Mouse (Mus musculus): ENCODE results near the gene Rfx2. TPM values are rescaled to one million over a fixed set of nuclear protein-coding genes. Genes with fewer than 3 reads are reported as not detected.

The Rfx2 gene
- polyA plus RNA-seq, 1 experiment from 2014 or later, result 5.2 TPM

DNA sequence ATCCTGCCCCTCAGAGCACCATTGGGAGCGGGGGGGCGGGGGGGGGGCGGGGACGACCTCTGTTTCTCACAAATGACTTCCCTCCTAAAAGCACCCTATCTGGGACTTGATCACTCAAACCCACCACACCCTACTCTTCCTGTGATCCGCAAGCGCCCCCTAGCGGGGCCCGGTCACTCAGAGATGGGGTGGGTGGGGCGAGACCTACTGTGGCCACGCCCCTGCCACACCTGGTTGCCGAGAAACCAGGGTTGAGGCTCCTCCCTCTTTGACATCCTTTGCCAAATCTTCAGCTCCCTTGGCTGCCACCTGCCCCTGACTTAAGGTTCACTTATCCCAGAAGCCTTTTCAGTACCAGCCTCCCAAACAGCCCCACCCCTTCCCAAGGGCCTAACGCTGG is 72.7 kb downstream of the Rfx2 start:
- H3K9me3 ChIP-seq, result no peaks in the 10 kb centered on the region
- ATAC-seq (ENCODE audit: low read depth), result no peak
- peak overlapping the region; percentile 73; the same call in 1 of the 2 replicates for H3K4me2 ChIP-seq
- H3K36me3 ChIP-seq, result no peaks in the 10 kb centered on the region
- H3K4me3 ChIP-seq, result no peak overlapping the region
- peaks cover 32% of the 10 kb centered on the region for H3K4me1 ChIP-seq (replicated peaks)
- peaks cover 75% of the 10 kb centered on the region for H3K27me3 ChIP-seq
- H3K27ac ChIP-seq (replicated peaks), result no peak overlapping the region
- WGBS, result 5% methylated on average over 12 of the region's 12 CpGs
- no peak overlapping the region for H3K9ac ChIP-seq

- Histone ChIP-seq H3K4me3 (peak within 1 kb of the TSS; percentile 41), H3K9ac (peak within 1 kb of the TSS; percentile 69), H3K36me3 (no peaks in the 10 kb centered on the region), H3K27ac (replicated peaks) (no peak within 1 kb of the TSS), H3K4me2 (peak within 1 kb of the TSS; percentile 73), H3K9me3 (no peaks in the 10 kb centered on the region), H3K27me3 (peaks cover 80% of the 10 kb centered on the region), H3K4me1 (replicated peaks) (peaks cover 28% of the 10 kb centered on the region)
- WGBS, result under 1% methylated on average over 40 of the region's 48 CpGs
- ATAC-seq (ENCODE audit: low read depth), result peak; percentile 6; the same call in 1 of the 2 replicates
Observed at GRCm38 (mm10) chr17:56757416-56758123, 73.2 kb downstream of the Rfx2 start, which contains the start of gene Nrtn. Nrtn (minus strand) TSS chr17:56757530.

DNA sequence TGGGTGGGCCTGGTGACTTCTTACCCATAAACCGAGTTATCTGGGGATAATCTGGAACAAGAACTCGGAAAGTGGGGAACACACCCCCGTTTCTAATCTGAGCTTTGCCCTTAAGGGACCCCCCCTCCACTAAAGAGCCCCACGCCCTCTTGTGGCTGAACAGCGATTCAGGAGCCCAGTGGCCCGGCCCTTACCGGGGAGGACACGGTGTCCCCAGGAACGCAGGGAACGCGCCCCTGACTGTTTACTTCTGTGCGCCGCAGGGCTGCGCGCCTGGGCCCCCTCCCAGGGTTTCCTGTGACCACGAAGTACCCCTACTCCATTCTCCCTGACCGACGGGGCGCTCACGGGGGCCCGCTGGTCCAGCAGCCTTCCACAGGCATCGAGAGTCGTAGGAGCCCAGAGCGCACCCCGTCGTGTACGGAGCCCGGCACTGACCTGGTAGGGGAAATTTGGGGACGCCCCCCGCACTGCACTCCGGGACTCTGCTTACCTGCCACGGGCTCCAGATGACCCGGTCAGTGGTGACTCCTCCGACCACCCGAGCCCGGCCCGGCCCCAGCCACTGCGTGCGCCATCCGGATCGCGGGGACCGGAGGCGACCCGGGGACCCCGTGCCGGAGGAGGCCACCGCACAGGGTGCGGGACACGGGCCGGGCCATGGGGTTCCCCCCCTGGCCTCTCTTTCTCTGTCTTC is 74.0 kb downstream of the Rfx2 start:
- H3K4me2 ChIP-seq, result peak overlapping the region; percentile 73
- 1% methylated on average over 50 of the region's 51 CpGs for WGBS
- ATAC-seq (ENCODE audit: low read depth), result no peak
- no peaks in the 10 kb centered on the region for H3K9me3 ChIP-seq
- H3K36me3 ChIP-seq, result no peaks in the 10 kb centered on the region
- H3K4me1 ChIP-seq (replicated peaks), result peaks cover 23% of the 10 kb centered on the region
- H3K27ac ChIP-seq (replicated peaks), result no peak overlapping the region
- H3K4me3 ChIP-seq, result peak overlapping the region; percentile 41
- peaks cover 87% of the 10 kb centered on the region for H3K27me3 ChIP-seq
- peak overlapping the region; percentile 69 for H3K9ac ChIP-seq

DNA sequence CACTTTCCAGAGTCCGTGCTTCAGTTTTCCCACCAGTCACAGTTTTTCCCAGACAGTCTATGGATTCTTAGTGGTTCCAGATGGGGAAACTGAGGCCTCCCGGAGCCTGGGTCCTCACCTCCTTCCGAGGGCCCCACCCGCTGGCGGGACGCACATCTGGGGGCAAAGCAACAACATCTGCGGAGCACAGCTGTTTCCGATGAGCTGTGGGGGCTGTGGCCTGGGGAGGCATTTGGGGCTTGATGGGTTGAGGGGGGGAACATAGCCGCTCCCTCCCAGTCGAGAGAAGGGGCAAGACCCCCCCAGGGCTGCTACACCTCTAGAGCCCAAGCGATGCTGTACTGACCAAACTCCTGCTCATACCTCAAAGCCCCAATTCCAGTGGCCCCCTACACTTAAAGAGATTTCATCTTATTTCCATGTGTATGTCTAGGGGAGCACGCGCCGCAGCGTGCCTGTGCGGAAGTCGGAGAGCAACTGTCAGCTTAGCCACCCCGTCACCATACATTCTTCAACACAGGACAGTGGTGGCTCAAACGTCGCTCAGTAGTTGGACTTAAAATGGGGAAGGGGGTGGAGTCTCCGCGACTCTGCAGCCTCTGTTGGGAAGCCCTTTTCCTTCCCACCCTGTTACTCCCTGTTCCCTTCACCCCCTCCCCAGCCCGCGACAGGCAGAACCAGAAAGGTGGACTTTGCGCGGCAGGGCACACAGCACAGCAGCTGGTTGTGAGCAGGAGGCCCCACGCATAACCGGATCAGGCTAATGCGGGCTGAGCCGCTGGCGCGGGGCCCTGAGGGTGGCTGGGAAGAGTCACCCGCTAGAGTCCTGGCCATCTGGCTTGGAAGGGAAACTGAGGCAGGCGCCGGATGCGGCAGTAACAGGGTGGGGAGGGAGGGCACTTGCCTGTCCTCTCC is 76.3 kb downstream of the Rfx2 start:
- peaks cover 93% of the 10 kb centered on the region for H3K27me3 ChIP-seq
- ATAC-seq (ENCODE audit: low read depth), result no peak
- H3K9me3 ChIP-seq, result no peaks in the 10 kb centered on the region
- no peaks in the 10 kb centered on the region for H3K36me3 ChIP-seq
- no peak overlapping the region for H3K9ac ChIP-seq
- no peak overlapping the region for H3K27ac ChIP-seq (replicated peaks)
- peaks cover 20% of the 10 kb centered on the region for H3K4me1 ChIP-seq (replicated peaks)
- 11% methylated on average over 36 of the region's 36 CpGs for WGBS
- no peak overlapping the region for H3K4me2 ChIP-seq
- no peak overlapping the region for H3K4me3 ChIP-seq

DNA sequence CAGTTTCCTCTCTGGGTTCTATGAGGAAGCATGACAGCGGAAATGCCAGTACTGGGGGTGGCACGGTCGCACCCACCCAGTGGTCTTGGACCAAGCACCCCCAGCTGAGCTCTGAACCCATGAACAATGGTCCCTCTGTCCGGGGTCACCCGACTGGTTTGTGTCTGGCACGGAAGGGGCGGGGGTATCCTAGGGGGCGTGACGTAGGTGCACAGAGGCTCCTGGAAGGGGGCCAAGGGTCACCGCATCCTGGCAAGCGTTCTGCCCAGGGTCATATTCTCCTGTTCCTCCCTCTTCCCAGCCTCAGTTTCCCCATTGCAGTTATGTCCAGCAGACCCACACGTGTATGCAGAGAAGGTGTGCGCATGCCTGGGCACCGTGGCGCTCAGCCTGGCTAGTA is 77.4 kb downstream of the Rfx2 start:
- 26% methylated on average over 15 of the region's 15 CpGs for WGBS
- Histone ChIP-seq H3K9me3 (no peaks in the 10 kb centered on the region), H3K27me3 (peaks cover 96% of the 10 kb centered on the region), H3K9ac (no peak overlapping the region), H3K4me3 (no peak overlapping the region), H3K36me3 (no peaks in the 10 kb centered on the region), H3K27ac (replicated peaks) (no peak overlapping the region), H3K4me2 (no peak overlapping the region), H3K4me1 (replicated peaks) (peaks cover 20% of the 10 kb centered on the region)
- ATAC-seq (ENCODE audit: low read depth), result no peak

DNA sequence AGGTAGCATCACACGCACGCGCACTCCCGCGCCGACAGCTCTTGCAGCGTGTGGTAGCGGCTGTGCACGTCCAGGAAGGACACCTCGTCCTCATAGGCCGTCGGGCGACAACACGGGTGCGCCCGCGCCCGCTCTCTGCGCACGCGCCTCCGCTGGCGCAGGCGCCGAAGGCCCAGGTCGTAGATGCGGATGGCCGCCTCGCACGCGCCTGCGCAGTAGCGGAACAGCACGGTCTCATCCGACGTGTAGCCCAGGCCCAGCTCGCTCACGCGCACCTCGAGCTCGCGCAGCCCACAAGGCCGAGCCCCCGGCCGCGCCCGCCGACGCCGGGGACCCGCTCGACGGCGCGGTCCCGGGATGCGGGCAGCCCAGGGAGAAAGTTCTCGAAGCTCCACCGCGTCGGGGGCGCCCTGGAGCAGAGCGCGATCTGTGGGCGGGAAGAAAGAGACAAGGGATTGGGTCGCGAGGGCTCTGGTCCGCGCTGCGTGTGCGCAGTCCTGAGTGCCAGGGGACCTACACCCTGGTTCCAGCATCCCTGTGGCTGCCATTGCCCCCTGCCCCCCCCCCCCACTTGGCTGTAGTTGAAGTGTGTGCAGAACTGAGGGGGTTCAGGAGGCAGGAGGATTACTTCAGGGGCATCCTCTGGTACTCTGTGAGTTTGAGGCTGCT is 79.3 kb downstream of the Rfx2 start:
- H3K9me3 ChIP-seq, result no peaks in the 10 kb centered on the region
- H3K27me3 ChIP-seq, result peaks cover 84% of the 10 kb centered on the region
- peak overlapping the region; percentile 48; the same call in 1 of the 2 replicates for H3K9ac ChIP-seq
- ATAC-seq (ENCODE audit: low read depth), result peak; percentile 79
- WGBS, result 21% methylated on average over 71 of the region's 71 CpGs
- H3K36me3 ChIP-seq, result no peaks in the 10 kb centered on the region
- H3K4me2 ChIP-seq, result peak overlapping the region; percentile 49
- H3K4me3 ChIP-seq, result peak overlapping the region; percentile 34
- no peak overlapping the region for H3K27ac ChIP-seq (replicated peaks)
- H3K4me1 ChIP-seq (replicated peaks), result 0 out of 2 replicates have a peak, but pooled peaks cover 10% of the 10 kb centered on the region

DNA sequence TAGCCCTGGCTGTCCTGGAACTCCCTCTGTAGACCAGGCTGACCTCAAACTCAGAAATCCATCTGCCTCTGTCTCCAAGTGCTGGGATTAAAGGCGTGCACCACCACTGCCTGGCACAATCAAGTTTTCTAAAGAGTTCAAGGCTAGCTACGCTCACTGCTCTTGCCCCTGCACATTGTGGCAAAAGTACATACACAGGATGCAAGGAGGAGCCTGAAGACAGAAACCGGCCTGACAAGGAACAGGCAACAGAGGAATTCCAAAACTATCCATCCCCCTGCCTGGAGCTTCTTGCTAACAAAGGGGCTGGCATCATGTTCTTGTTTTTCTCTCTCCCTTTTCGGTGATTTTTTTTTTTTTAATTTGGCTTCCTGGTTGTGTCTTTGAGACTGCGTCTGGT is 86.6 kb downstream of the Rfx2 start:
- WGBS, result 68% methylated on average over 5 of the region's 5 CpGs

GRCm38 (mm10) chr17:56740788-56741160 is 90.0 kb downstream of the Rfx2 start:
- 78% methylated on average over 17 of the region's 17 CpGs for WGBS
- Histone ChIP-seq H3K27me3 (no peaks in the 10 kb centered on the region), H3K4me2 (no peak overlapping the region), H3K36me3 (no peaks in the 10 kb centered on the region), H3K9ac (no peak overlapping the region), H3K9me3 (no peaks in the 10 kb centered on the region), H3K27ac (replicated peaks) (no peak overlapping the region), H3K4me1 (replicated peaks) (no peaks in the 10 kb centered on the region), H3K4me3 (no peak overlapping the region)
- ATAC-seq (ENCODE audit: low read depth), result no peak

More for the DNA sequence above, 86.6 kb downstream of the Rfx2 start:
- Histone ChIP-seq H3K4me3 (no peak overlapping the region), H3K4me2 (no peak overlapping the region), H3K36me3 (no peaks in the 10 kb centered on the region), H3K4me1 (replicated peaks) (no peaks in the 10 kb centered on the region), H3K27ac (replicated peaks) (no peak overlapping the region), H3K9ac (no peak overlapping the region), H3K9me3 (no peaks in the 10 kb centered on the region), H3K27me3 (peaks cover 12% of the 10 kb centered on the region; the same call in 1 of the 2 replicates)
- no peak for ATAC-seq (ENCODE audit: low read depth)

DNA sequence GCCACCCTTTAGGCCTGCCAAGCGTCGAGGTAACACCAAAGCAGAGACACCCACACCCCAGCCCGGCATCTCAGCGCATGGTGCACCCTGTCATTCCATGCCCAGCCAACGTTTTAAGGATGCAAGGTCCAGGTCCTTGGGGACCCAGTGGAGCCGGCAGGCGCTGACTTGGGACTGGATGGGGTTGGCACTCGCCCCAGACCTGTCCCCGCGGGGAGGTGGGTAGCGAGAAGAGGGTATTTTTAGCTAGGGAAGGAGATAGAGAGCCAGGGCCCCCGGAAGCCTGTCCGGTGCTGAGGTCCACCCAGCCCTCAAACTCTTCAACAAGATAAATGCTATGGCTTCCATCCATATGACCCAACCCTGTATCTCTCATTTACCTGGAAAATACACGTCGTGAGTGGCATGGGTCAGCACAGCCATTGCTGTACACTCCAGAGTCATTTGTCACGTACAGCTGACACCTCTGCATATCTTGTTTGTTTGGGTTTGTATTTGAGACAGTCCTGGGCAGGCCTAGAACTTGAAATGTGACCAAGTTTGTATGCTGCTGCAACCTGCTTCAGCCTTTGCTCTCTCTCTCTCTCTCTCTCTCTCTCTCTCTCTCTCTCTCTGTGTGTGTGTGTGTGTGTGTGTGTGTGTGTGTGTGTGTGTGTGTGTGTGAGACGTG is 90.6 kb downstream of the Rfx2 start:
- ATAC-seq (ENCODE audit: low read depth), result no peak
- H3K36me3 ChIP-seq, result no peaks in the 10 kb centered on the region
- no peak overlapping the region for H3K4me2 ChIP-seq
- H3K27me3 ChIP-seq, result no peaks in the 10 kb centered on the region
- no peak overlapping the region for H3K4me3 ChIP-seq
- no peaks in the 10 kb centered on the region for H3K9me3 ChIP-seq
- H3K9ac ChIP-seq, result no peak overlapping the region
- H3K4me1 ChIP-seq (replicated peaks), result no peaks in the 10 kb centered on the region
- H3K27ac ChIP-seq (replicated peaks), result no peak overlapping the region
- 86% methylated on average over 17 of the region's 17 CpGs for WGBS

DNA sequence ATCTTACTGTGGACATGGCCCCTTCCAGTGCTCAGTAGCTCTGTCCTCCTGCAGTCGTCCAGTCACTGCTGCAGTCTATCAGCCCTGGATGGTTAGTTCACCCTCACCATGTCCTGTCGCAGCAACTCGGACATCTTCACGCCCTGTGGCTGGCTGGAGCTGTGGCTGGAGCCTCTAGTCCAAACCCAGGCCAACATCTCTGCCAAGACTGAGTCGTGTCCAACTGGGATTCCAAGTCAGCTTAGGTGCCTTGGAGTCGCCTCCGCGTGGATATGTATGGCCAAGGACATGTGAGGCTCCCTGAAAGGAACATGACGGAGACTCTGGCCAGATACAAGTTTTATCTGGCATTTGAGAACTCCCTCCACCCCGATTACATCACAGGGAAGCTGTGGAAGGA is 92.6 kb downstream of the Rfx2 start:
- Histone ChIP-seq H3K27me3 (no peaks in the 10 kb centered on the region), H3K9ac (no peak overlapping the region), H3K4me1 (replicated peaks) (no peaks in the 10 kb centered on the region), H3K36me3 (no peaks in the 10 kb centered on the region), H3K9me3 (no peaks in the 10 kb centered on the region), H3K4me3 (no peak overlapping the region), H3K4me2 (no peak overlapping the region), H3K27ac (replicated peaks) (no peak overlapping the region)
- ATAC-seq (ENCODE audit: low read depth), result no peak
- 81% methylated on average over 10 of the region's 10 CpGs for WGBS

GRCm38 (mm10) chr17:56736534-56736933 is 94.3 kb downstream of the Rfx2 start:
- Histone ChIP-seq H3K4me1 (replicated peaks) (no peaks in the 10 kb centered on the region), H3K27ac (replicated peaks) (no peak overlapping the region), H3K4me3 (no peak overlapping the region), H3K36me3 (no peaks in the 10 kb centered on the region), H3K27me3 (0 out of 2 replicates have a peak, but pooled peaks cover 4% of the 10 kb centered on the region), H3K9me3 (no peaks in the 10 kb centered on the region), H3K9ac (no peak overlapping the region), H3K4me2 (no peak overlapping the region)
- no peak for ATAC-seq (ENCODE audit: low read depth)
- WGBS, result 46% methylated on average over 8 of the region's 8 CpGs

All from neural tube, embryonic 13.5 days (tissue).